Mouse (Mus musculus): ENCODE results near the gene Wwox.
A peak's percentile ranks its signal among the peaks of the same experiment; 100 is the strongest.

Wwox gene

GRCm38 (mm10) chr8:114600196-114600595 is 160.7 kb downstream of the Wwox start:
- no peak for DNase-seq (ENCODE audit: low read depth)

- no peak for DNase-seq (ENCODE audit: low read depth)
Measured at GRCm38 (mm10) chr8:114603046-114603445, 163.6 kb downstream of the Wwox start.

DNA sequence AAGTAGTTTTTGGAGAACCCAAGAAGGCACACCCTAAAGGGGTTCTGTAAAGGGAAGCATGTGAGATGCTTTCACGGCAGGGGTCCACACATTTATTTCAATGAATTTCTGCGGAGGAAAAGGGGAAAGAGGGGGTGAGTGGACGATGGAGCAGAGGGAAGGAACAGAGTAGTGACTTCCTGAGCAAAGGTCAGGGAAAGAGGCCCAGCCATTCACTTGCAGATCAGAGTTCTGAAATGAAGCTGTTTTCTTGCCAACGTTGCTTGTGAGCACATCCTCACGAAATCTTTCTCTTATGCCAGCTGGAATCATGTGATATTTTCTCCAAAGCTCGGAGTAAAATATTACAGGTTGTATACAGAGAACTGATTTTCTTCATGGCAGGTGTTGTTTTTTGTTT is 164.1 kb downstream of the Wwox start:
- no peak for DNase-seq (ENCODE audit: low read depth)

GRCm38 (mm10) chr8:114604315-114604714 is 164.9 kb downstream of the Wwox start:
- no peak for DNase-seq (ENCODE audit: low read depth)

DNA sequence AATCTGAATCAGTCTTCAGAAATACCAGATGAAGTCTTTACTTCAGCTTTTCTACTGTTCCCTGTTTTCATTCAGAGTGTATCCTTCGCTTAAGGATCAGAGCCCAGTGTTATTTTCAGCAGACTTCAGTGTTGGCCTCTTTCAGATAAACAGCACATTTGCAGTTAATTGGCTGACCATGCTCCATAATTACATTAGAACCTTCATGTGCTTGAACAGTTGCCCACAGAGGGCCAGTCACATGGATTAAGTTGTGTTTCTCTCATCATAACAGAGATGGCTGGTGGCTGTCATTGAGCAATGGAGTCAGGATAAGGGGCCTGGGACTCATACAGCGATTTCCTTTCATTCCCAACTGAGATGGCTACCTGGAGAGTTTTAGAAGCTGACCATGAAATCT is 166.2 kb downstream of the Wwox start:
- no peak for DNase-seq (ENCODE audit: low read depth)

GRCm38 (mm10) chr8:114609330-114609729 is 169.9 kb downstream of the Wwox start:
- no peak for DNase-seq (ENCODE audit: low read depth)

DNA sequence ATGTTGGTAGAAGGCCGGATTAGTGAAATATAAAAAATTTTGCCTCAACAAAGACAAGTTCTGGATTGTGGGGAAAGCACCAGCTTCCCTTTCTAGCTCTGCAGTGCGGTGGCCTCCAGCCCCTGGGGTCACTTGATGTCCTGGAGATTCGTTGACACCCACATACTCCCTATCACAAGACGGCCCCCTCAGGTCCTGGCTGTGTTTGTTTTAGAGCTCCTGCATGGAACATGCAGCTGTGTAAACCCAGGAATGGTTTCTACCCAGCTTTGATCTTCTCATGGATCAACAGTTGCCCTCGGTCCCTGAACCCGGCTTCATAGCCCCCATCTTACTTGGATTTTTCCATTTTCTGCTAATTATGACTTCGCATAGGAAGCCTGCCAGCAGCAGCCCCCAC is 171.6 kb downstream of the Wwox start:
- no peak for DNase-seq (ENCODE audit: low read depth)

GRCm38 (mm10) chr8:114612091-114612490 is 172.6 kb downstream of the Wwox start:
- no peak for DNase-seq (ENCODE audit: low read depth)

GRCm38 (mm10) chr8:114615413-114615812 is 176.0 kb downstream of the Wwox start:
- no peak for DNase-seq (ENCODE audit: low read depth)

DNA sequence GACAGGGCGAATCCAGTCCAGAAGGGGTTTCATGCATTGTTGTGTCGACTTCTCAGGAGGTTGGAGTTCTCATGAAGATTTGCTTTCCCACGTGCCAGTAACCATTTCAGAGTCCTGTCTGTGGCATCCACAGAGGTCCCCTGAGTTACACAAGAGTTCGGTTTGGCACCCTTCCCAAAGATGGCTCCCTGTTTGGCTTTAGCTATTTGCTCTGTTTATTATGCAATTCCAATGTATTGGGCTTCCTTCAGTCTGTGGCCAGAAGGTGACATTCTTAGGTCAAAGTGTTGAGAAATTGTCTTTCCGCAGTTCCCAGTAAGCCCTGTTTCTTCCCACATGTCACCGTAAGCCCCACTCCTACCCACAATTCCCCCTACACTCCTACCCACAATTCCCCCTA is 176.5 kb downstream of the Wwox start:
- DNase-seq (ENCODE audit: low read depth): peak; percentile 42

DNA sequence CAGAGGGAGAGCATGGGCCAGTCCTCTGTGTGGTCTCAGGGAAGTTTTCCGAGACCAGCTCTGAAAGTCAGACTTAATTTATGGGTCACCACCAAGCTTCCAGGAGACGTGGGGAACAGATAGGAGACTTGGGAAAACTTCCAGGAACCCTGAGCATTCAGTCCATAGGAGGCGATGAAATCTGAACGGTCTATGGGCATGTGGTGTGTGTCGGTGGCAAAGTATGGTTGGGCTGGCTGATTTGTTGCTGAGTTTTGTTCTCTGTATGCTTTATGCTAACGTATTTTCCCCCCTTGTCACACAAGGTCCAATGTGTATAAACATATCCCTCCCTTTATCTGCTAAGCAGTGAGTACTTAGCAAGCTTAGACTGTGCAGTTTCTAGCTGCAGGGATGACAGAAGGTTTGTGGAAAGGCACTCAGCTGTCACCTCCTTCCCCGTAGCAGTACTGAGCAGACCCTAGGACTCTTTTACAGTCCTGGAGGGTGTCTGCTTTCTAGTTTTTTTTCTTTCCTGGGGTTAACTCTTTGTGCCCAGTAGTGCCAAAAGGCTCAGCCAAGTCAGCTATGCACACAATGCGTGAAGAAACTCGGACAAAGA is 179.6 kb downstream of the Wwox start:
- DNase-seq (ENCODE audit: low read depth): no peak

DNA sequence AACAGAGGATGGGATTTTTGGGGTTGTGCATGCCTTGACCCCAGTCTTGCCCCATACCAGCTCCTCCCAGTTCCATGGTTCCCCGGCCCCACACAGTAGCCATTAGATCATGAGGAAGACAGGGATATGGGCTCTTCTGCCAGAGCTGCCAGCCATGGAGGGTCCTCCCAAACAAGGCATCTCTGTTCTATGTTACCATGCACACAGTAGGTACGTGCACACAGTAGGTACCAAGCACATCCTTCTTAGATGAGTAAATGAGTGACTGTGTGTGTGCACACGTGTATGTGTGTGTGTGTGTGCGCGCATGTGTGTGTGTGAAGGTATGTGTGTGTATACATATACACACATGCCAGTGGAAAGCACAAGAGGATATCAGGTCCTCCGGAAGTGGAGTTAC is 185.9 kb downstream of the Wwox start:
- DNase-seq (ENCODE audit: low read depth): no peak

DNA sequence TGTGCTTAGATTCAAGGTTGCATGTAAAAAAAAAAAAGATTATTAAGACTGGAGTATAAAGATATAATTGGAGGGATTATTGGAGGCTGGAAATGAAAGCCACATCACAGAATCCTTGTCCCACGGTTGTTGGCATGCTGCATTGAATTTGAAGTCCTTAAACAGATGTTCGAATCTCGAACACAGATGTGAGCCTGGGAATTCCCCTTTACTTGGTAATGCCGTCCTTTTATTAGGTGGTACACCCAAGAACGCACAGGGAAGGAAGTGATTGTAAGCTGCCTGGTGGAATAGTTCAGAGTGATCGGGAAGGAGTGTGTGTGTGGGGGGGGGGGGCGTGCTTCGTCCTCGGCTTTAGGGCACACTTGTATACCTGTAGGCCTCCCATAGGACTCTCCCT is 187.4 kb downstream of the Wwox start:
- DNase-seq (ENCODE audit: low read depth): no peak

DNA sequence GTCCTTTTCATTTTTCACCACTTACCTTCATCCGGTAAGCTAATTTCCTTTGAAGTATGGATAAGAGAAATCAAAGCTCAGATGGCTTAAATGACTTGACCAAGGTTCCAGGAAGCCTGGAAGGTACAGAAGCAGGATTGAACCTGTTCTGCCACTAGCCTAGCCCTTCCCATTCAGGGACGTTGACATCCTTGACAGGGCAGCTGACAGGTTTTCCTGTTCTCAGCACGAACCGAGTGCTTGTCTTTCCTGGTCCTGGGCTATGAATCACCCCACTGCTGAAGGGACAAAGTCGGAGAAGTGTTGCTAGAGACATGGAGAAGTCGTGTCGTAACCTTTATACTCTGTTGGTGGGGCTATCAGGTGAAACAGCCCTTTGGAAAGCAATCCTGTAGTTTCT is 190.3 kb downstream of the Wwox start:
- DNase-seq (ENCODE audit: low read depth): no peak

DNA sequence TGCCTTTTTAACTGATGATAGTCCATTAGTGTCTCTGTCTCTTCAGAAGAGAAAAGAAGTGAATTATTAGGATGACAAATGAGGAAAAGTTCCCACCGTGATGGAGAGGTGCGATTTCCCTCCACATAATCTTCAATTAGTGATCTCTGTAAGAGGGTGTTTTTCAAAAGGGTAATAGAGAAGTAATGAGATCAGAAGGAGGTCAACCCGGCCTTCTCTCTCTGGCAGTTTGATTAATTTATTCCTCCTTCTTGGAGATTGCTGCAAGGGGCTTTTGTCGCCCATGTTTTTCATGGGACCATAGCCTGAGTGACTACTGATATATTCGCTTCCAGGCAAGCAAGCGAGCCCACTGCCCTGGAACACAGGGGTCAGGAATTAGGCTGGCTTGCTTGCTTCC is 191.6 kb downstream of the Wwox start:
- no peak for DNase-seq (ENCODE audit: low read depth)

- no peak for DNase-seq (ENCODE audit: low read depth)
Measured at GRCm38 (mm10) chr8:114634151-114634550, 194.7 kb downstream of the Wwox start.

DNA sequence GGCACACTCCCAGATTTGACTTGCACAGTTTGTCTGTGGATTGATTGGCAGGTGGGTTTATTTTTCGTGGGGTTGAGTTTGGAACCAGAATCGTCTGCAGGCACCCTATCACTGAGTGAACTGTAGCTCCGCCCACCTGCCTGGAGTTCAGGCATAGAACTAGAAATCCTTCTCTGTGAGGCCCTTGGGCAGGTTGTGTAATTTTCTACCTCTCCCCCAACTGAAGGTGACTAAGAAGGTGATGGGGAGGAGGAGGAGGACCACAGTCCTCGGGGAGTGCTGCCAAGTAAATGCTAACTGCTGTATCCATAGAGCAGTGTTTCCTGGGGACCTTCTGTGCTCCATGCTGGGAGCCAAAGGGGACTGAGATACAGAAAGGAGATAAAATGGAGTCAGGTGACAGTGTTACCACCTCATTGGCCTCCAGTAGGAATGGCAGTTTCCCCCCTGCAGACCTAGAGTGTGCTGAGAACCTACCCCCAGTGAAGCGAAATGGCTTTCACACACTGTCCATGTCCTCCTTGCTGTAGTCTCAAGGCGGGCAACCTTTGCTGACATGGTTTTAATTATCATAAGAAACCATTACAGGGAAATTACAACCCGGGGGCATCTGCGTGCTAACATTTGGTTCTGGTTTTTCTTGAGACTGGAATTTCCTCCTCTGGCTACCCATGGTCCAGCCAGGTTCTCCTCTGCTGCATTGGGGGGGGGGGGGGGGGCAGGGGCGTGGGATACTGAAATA is 195.4 kb downstream of the Wwox start:
- no peak for DNase-seq (ENCODE audit: low read depth)

GRCm38 (mm10) chr8:114636376-114636775 is 196.9 kb downstream of the Wwox start:
- DNase-seq (ENCODE audit: low read depth): no peak

GRCm38 (mm10) chr8:114641809-114642208 is 202.4 kb downstream of the Wwox start:
- no peak for DNase-seq (ENCODE audit: low read depth)

GRCm38 (mm10) chr8:114650789-114651188 is 211.3 kb downstream of the Wwox start:
- DNase-seq (ENCODE audit: low read depth): no peak

DNA sequence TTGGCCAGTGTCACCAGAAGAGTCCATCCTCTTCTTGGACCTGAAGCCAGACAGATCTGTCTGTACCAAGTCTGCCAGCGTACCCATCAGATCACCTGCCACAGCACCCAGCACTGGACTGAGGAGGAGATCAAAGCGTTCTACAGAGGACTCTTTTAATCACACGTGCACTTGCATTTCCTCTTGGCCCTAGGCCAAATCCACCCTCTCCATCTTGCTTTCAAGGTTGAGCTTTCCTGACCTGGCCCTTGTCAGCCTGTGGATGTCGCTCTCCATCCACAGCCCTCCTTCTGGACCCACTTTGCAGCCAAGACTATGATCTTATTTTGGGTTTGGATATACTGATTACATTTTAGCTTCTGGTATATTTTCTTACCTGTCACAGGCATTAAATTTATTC is 218.3 kb downstream of the Wwox start:
- no peak for DNase-seq (ENCODE audit: low read depth)

DNA sequence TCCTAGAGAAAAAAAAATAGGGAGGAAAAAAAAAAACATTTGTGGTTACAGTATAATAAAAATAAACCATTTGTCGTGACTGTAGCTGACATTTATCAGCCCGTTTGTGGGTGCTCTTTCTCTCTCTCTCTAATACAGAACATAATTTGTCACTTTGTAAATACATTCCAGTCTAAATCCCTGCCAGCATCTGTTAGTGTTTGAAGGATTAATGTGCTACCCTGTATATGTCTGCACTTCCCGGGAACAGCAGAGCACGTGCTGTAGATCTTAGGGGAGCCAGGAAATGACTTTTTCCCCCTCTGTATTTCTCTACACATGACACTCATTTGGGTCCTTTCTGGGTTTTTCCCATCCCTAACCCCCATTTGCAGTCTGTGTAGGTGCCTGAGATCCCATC is 219.0 kb downstream of the Wwox start:
- no peak for DNase-seq (ENCODE audit: low read depth)

DNA sequence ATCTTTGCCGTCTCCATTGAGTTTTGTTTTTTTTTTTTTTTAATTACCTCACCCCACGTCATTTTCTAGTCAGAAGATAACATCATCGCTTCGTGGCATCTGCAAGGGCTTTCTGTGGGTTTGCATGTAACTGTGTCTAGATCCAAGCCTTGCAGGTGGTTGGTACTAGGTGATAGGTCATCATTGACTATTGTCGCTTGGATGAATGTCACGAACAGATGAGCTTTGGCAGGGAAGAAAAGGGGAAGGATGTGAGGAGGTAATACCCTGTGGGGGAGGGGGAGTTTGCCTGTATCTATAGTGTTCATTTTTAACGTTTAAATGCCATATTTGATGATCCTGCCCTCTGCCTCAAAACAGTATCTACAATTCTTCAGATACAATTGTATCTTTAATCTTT is 223.6 kb downstream of the Wwox start:
- DNase-seq (ENCODE audit: low read depth): no peak

DNA sequence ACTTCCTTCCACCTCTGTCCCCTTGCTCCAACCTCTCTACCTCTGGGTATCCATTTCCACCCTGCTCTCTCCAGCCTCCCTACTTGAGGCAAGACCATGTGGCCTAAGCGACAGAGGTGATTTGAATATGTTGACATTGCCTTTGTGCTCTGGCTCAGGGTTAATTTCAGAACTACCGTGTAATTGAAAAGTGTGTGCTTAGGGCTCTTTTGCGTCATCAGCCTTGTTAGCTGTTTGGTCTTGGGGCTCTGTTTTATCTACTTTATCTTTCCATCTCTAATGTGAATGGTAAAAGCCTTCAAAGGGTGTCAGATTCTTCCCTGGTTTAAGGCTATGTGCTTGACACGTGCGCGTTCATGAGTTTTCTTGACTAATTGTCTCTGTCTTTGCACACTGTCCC is 226.1 kb downstream of the Wwox start:
- DNase-seq (ENCODE audit: low read depth): no peak

All from fibroblast of lung, adult 2 months (primary cell).